ENCODE assay signal across 9 mouse cellular contexts in genomic region chr8:70418954-70419353, GRCm38 (mm10). TPM values are rescaled to one million over a fixed set of nuclear protein-coding genes. Genes with fewer than 3 reads are reported as not detected.
DNase-seq lines count a peak whose midpoint lies in the region; ATAC-seq lines count a peak whose summit lies in the region.
"Had no signal": no experiment of that assay in that cellular context is flagged by ENCODE, and none has a peak within 500 bp of the region (broad histone marks: within the 10 kb centered on the region; RNA-seq: fewer than 3 reads in every experiment).

No protein-coding gene starts in this region.

- H3K4me2 ChIP-seq in embryonic facial prominence, embryonic 13.5 days = peak overlapping the region; percentile 26; the same call in 1 of the 2 replicates
- H3K4me2 ChIP-seq in limb, embryonic 15.5 days = no peak overlapping the region
- H3K4me2 ChIP-seq: neural tube, embryonic 13.5 days had no signal

- intact Hi-C loops in heart, postnatal 10 days (cut with DNase I) = loop anchor here (10.0 kb wide), 1 partner anchor 86 kb away; the partner anchor contains the start of gene Rex1bd

- peaks cover 56% of the 10 kb centered on the region for H3K4me1 ChIP-seq in embryonic facial prominence, embryonic 13.5 days
- peaks cover 48% of the 10 kb centered on the region for H3K4me1 ChIP-seq in limb, embryonic 15.5 days

- H3K9me3 ChIP-seq in embryonic facial prominence, embryonic 13.5 days = no peaks in the 10 kb centered on the region
- H3K9me3 ChIP-seq in limb, embryonic 15.5 days = no peaks in the 10 kb centered on the region
- H3K9me3 ChIP-seq: neural tube, embryonic 13.5 days had no signal

- no peaks in the 10 kb centered on the region for H3K27me3 ChIP-seq in embryonic facial prominence, embryonic 13.5 days
- H3K27me3 ChIP-seq in limb, embryonic 15.5 days = no peaks in the 10 kb centered on the region
- H3K27me3 ChIP-seq: neural tube, embryonic 13.5 days had no signal

- peak; percentile 55 to 76 for DNase-seq in left cerebral cortex, adult 18-20 months (ENCODE audit: low spot score in 2 of 2)
- DNase-seq in left cerebral cortex, adult 11 months (ENCODE audit: low spot score) = no peak
- DNase-seq in heart, postnatal 10 days = peak; percentile 66 to 69
- no peak for DNase-seq in embryo, embryonic 10.5 days (ENCODE audit: low spot score)

- no peak overlapping the region for H3K4me3 ChIP-seq in embryonic facial prominence, embryonic 13.5 days
- no peak overlapping the region for H3K4me3 ChIP-seq in limb, embryonic 15.5 days
- H3K4me3 ChIP-seq: neural tube, embryonic 13.5 days had no signal

- 23% methylated on average over 14 of the region's 14 CpGs for WGBS in embryonic facial prominence, embryonic 13.5 days
- 21% methylated on average over 14 of the region's 14 CpGs for WGBS in limb, embryonic 15.5 days

- ATAC-seq in embryonic facial prominence, embryonic 13.5 days (ENCODE audit: insufficient number of reproducible peaks, insufficient read depth, low FRiP score, low TSS enrichment, low read depth) = peak; percentile 17; the same call in 1 of the 2 replicates
- peak; percentile 35; the same call in 1 of the 2 replicates for ATAC-seq in limb, embryonic 15.5 days (ENCODE audit: insufficient number of reproducible peaks, low FRiP score, low TSS enrichment, low read depth)
- ATAC-seq in activated CD4-positive, CD25-positive, alpha-beta regulatory T cell, adult 4 months = no peak
- no peak for ATAC-seq in CD4-positive, CD25-positive, alpha-beta regulatory T cell, adult 4 months

- H3K36me3 ChIP-seq in embryonic facial prominence, embryonic 13.5 days = 0 out of 2 replicates have a peak, but pooled peaks cover under 1% of the 10 kb centered on the region
- no peaks in the 10 kb centered on the region for H3K36me3 ChIP-seq in limb, embryonic 15.5 days

- H3K27ac ChIP-seq in embryonic facial prominence, embryonic 13.5 days = peak overlapping the region; percentile 71
- H3K27ac ChIP-seq in limb, embryonic 15.5 days = no peak overlapping the region
- H3K27ac ChIP-seq: neural tube, embryonic 13.5 days had no signal

- H3K9ac ChIP-seq in embryonic facial prominence, embryonic 13.5 days = no peak overlapping the region
- H3K9ac ChIP-seq in limb, embryonic 15.5 days = no peak overlapping the region
- H3K9ac ChIP-seq: neural tube, embryonic 13.5 days had no signal

RNA-seq across cellular contexts. Expression of gene Crtc1, which starts 20.4 kb away (rescaled TPM):
- 100 to 1,000 TPM; 152 to 154 TPM for total RNA-seq in left cerebral cortex, adult 18-20 months (2021)
- polyA plus RNA-seq in embryonic facial prominence, embryonic 13.5 days (2015; fragmentation: Nextera tagmentation; extraction: Ambion mirVana) = 26.6 and 28.1 TPM in 2 replicates
- 10 to 100 TPM; 11.0 to 15.6 TPM for total RNA-seq in heart, postnatal 10 days (2021)
- 22.2 and 22.4 TPM in 2 replicates for polyA plus RNA-seq in limb, embryonic 15.5 days (2015; fragmentation: Nextera tagmentation; extraction: Ambion mirVana)
- 1 to 10 TPM; 7.1 to 8.4 TPM for polyA plus RNA-seq in activated CD4-positive, CD25-positive, alpha-beta regulatory T cell, adult 4 months (2017; shearing (Covaris generic))
- 1 to 10 TPM; 7.6 to 9.3 TPM for polyA plus RNA-seq in CD4-positive, CD25-positive, alpha-beta regulatory T cell, adult 4 months (2017; shearing (Covaris generic))

RNA-seq across cellular contexts. Expression of gene Comp, which starts 45.6 kb away (rescaled TPM):
- under 1 TPM; 0.30 to 0.33 TPM for total RNA-seq in left cerebral cortex, adult 18-20 months (2021)
- polyA plus RNA-seq in embryonic facial prominence, embryonic 13.5 days (2015; fragmentation: Nextera tagmentation; extraction: Ambion mirVana) = 0.59 and 0.81 TPM in 2 replicates
- total RNA-seq in heart, postnatal 10 days (2021) = 1 to 10 TPM; 2.4 to 3.4 TPM
- polyA plus RNA-seq in limb, embryonic 15.5 days (2015; fragmentation: Nextera tagmentation; extraction: Ambion mirVana) = 101 and 104 TPM in 2 replicates
- under 1 TPM in 1 of 2 experiments, not detected in 1; 0.95 TPM for polyA plus RNA-seq in activated CD4-positive, CD25-positive, alpha-beta regulatory T cell, adult 4 months (2017; shearing (Covaris generic))
- under 1 TPM in 1 of 2 experiments, not detected in 1; 0.28 TPM for polyA plus RNA-seq in CD4-positive, CD25-positive, alpha-beta regulatory T cell, adult 4 months (2017; shearing (Covaris generic))

RNA-seq across cellular contexts. Expression of gene Klhl26, which starts 57.8 kb away (rescaled TPM):
- total RNA-seq in left cerebral cortex, adult 18-20 months (2021) = 10 to 100 TPM; 43.7 to 44.4 TPM
- polyA plus RNA-seq in embryonic facial prominence, embryonic 13.5 days (2015; fragmentation: Nextera tagmentation; extraction: Ambion mirVana) = 28.2 and 30.8 TPM in 2 replicates
- 1 to 10 TPM; 8.4 to 8.9 TPM for total RNA-seq in heart, postnatal 10 days (2021)
- polyA plus RNA-seq in limb, embryonic 15.5 days (2015; fragmentation: Nextera tagmentation; extraction: Ambion mirVana) = 27.9 and 28.2 TPM in 2 replicates
- polyA plus RNA-seq in activated CD4-positive, CD25-positive, alpha-beta regulatory T cell, adult 4 months (2017; shearing (Covaris generic)) = 1 to 10 TPM; 7.2 to 9.5 TPM
- polyA plus RNA-seq in CD4-positive, CD25-positive, alpha-beta regulatory T cell, adult 4 months (2017; shearing (Covaris generic)) = 10 to 100 TPM in 1 of 2 experiments, 1 to 10 TPM in 1; 7.2 to 20.1 TPM

Comparison
In these comparisons a context has a peak if more than half of its experiments do, and no peak if none do; other contexts are left out.
1. DNase-seq: peak in left cerebral cortex, adult 18-20 months (2 of 2) and heart, postnatal 10 days (2 of 2); none in left cerebral cortex, adult 11 months (single experiment) and embryo, embryonic 10.5 days (single experiment).
2. ATAC-seq: peak in embryonic facial prominence, embryonic 13.5 days (single experiment) and limb, embryonic 15.5 days (single experiment); none in activated CD4-positive, CD25-positive, alpha-beta regulatory T cell, adult 4 months (single experiment) and CD4-positive, CD25-positive, alpha-beta regulatory T cell, adult 4 months (single experiment).
3. RNA of gene Comp, which starts 45.6 kb away (polyA plus RNA-seq): 101 to 104 TPM in limb, embryonic 15.5 days; 0.95 TPM in activated CD4-positive, CD25-positive, alpha-beta regulatory T cell, adult 4 months, 0.59 to 0.81 TPM in embryonic facial prominence, embryonic 13.5 days and 0.28 TPM in CD4-positive, CD25-positive, alpha-beta regulatory T cell, adult 4 months; every median in the first group is over 10 times any median in the second.